Mouse (Mus musculus) midbrain, embryonic 14.5 days (tissue): ENCODE measurements around the gene Ppp1r2. TPM values are rescaled to one million over a fixed set of nuclear protein-coding genes. Genes with fewer than 3 reads are reported as not detected.
"Not testable (repeated sequence)": the region's sequence is repeated elsewhere in the genome, so short reads cannot be mapped to it uniquely, and the experiment has no call there.

ENCODE experiments used
- ATAC-seq: fragments of 200-750 bp; cut with Nextera tagmentation; 2 replicates; pipeline ENCODE4 v1.8.0; 2017; ENCODE audit warnings: moderate number of reproducible peaks, moderate library complexity; ENCODE audit not compliant: low FRiP score, low TSS enrichment
- DNase-seq: peaks from one replicate; pipeline ENCODE4 v3.0.0-alpha.2; 2015
- H3K27ac ChIP-seq: fragments of 300-500 bp; sonication (generic); replicated peaks from 2 replicates; pipeline ENCODE4 v1.5.1; 2014; ENCODE audit warnings: mild to moderate bottlenecking, low read depth, low read length, moderate library complexity
- H3K27me3 ChIP-seq: fragments of 300-500 bp; sonication (generic); 2 replicates; pipeline ENCODE4 v1.6.1; 2014; ENCODE audit warnings: low read length, control low read depth, mixed read lengths; ENCODE audit not compliant: control insufficient read depth, insufficient read depth
- H3K36me3 ChIP-seq: fragments of 300-500 bp; sonication (generic); 2 replicates; pipeline ENCODE4 v1.6.1; 2014; ENCODE audit warnings: low read length, control low read depth; ENCODE audit not compliant: control insufficient read depth, insufficient read depth
- H3K4me1 ChIP-seq: fragments of 300-500 bp; sonication (generic); 2 replicates; pipeline ENCODE4 v1.6.1; 2014; ENCODE audit warnings: mild to moderate bottlenecking, antibody characterized with exemption, low read length, control low read depth; ENCODE audit not compliant: control insufficient read depth, insufficient read depth
- H3K4me2 ChIP-seq: fragments of 300-500 bp; sonication (generic); 2 replicates; pipeline ENCODE4 v1.6.1; 2014; ENCODE audit warnings: mild to moderate bottlenecking, low read length, moderate library complexity
- H3K4me3 ChIP-seq: fragments of 300-500 bp; sonication (generic); replicated peaks from 2 replicates; pipeline ENCODE4 v1.5.1; 2014; ENCODE audit warnings: low read depth, low read length
- H3K9ac ChIP-seq: fragments of 300-500 bp; sonication (generic); replicated peaks from 2 replicates; pipeline ENCODE4 v1.6.1; 2014; ENCODE audit warnings: mild to moderate bottlenecking, low read length, moderate library complexity
- H3K9me3 ChIP-seq: fragments of 300-500 bp; sonication (generic); 2 replicates; pipeline ENCODE4 v1.6.1; 2016; ENCODE audit warnings: low read length, control low read depth, mixed read lengths; ENCODE audit not compliant: control insufficient read depth
- WGBS: fragments of 180-500 bp; shearing (Covaris S2); extraction: QIAGEN DNeasy Blood & Tissue Kit; methylation state at CpG from one replicate; pipeline ENCODE4 v1.1.7; 2014; 5-methylcytosine and 5-hydroxymethylcytosine counted together
- polyA plus RNA-seq: library from polyadenylated mRNA; unstranded; fragments of >200 nt; fragmentation: Nextera tagmentation; extraction: Ambion mirVana; gene quantifications from 2 replicates; pipeline ENCODE4 v1.2.1, GENCODE M21; 2014

The Ppp1r2 gene
- polyA plus RNA-seq = 82.0 and 100 TPM in 2 replicates

DNA sequence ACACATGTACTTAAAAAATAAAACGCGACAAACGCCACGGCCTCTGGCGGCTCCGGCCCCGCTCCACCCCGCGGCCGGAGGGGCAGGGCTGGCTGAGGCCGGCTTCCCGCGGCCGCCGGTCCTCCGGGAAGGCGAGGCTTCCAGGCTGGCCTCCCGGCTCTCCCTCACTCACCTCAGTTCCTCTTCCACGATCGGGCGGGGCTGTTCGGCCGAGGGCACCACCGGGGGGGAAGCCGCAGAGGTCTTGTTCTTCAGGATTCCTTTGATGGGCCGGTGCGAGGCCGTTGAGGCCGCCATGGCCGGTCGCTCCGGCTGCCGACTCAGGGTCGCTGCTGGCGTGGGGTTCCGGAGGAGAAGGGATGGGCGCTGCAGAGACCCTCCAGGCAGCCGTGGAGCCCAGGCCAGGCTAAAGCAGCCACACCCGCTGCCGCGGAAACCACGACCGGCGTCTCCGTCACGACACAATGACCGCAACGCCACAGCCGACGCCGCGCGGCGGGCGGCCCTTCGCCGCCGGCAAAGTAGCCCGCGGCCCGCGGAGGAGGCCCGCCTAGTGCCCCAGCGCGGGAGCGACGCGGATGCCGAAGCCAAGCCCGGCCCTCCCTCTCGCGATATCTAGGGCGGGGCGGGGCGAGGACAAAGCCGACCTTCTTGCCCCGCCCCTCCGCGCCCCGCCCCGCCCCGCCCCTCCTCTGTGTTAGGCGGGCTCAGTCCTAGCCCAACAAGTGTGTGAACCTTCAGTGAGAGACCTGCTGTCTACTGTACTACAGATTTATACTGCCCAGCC, at the start of gene Ppp1r2:
Ppp1r2 (minus strand) TSS at position 604 of the 787 bp plus-strand sequence.
- under 1% methylated on average over 80 of the region's 83 CpGs for WGBS
- Histone ChIP-seq H3K4me2 (peak within 1 kb of the TSS; percentile 82), H3K27me3 (no peaks in the 10 kb centered on the region), H3K27ac (peak within 1 kb of the TSS; percentile 89), H3K9ac (peak within 1 kb of the TSS; percentile 94), H3K36me3 (no peaks in the 10 kb centered on the region), H3K4me3 (peak within 1 kb of the TSS; percentile 80), H3K9me3 (no peaks in the 10 kb centered on the region), H3K4me1 (peaks cover 21% of the 10 kb centered on the region)
- DNase-seq (peak; percentile 96), ATAC-seq (peak; percentile 98)

DNA sequence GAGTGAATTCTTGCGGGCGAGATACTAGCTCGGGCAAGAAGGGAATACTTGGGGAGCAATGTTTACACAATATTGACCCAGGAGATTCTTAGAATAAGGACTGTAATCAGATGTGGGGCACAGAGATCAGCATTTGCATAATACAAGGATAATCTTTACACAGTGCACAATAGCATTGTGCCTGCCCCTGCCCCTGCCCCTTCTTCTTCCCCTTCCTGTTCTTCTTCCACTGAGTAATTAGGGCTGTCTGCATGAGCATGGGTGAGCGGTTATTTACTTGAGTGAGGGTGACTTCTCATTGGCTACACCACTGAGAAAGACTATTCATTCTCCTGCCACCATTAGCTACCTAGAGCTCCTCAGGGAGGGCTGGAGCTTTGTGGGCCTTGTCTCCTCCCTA, 46.4 kb upstream of the Ppp1r2 start:
- H3K36me3 ChIP-seq = no peaks in the 10 kb centered on the region
- H3K4me2 ChIP-seq = no peak overlapping the region
- no peaks in the 10 kb centered on the region for H3K27me3 ChIP-seq
- H3K27ac ChIP-seq = no peak overlapping the region
- WGBS = 53% methylated on average over 4 of the region's 4 CpGs
- H3K4me1 ChIP-seq = no peaks in the 10 kb centered on the region; the same call in 1 of the 2 replicates
- H3K9ac ChIP-seq = no peak overlapping the region
- H3K9me3 ChIP-seq = no peaks in the 10 kb centered on the region
- DNase-seq = no peak
- no peak overlapping the region for H3K4me3 ChIP-seq
- ATAC-seq = no peak

DNA sequence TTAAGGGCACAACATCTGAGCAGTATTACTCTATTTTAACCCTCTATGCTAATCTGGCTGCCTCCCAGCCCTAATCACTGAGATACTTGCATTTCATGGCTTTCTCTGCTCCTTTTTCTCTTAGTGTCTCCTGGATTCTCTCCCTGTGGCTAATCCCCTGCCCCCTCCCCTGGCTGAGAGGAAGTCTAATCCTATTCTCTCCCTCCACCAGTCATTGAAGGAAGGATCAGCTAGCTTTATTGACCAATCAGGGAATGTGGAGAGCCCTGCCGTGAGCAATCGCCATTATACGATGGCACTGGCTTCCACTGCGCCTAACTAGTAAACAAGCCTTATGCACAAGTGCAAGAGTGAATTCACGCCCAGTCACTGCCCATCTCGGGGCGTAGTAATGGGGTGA, 45.9 kb upstream of the Ppp1r2 start:
- Histone ChIP-seq H3K4me3 (no peak overlapping the region), H3K4me2 (0 out of 2 replicates have a peak overlapping the region, but pooled peaks have one; percentile 12), H3K27ac (no peak overlapping the region), H3K9ac (no peak overlapping the region), H3K9me3 (no peaks in the 10 kb centered on the region), H3K27me3 (no peaks in the 10 kb centered on the region), H3K4me1 (no peaks in the 10 kb centered on the region; the same call in 1 of the 2 replicates), H3K36me3 (no peaks in the 10 kb centered on the region)
- 33% methylated on average over 7 of the region's 7 CpGs for WGBS
- DNase-seq (peak; percentile 38), ATAC-seq (no peak)

DNA sequence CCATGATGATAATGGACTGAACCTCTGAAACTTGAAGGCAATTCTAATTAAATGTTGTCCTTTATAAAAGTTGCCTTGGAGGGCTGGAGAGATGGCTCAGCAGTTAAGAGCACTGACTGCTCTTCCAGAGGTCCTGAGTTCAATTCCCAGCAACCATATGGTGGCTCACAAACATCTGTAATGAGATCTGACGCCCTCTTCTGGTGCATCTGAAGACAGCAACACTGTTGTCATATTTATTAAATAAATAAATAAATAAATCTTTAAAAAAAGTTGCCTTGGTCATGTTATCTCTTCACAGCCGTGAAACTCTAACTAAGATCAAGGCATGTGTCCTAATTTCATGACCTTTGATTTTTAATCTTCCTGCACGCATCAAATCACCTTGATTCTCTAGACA, 44.6 kb upstream of the Ppp1r2 start:
- not testable (repeated sequence) for DNase-seq, H3K36me3 ChIP-seq, H3K27me3 ChIP-seq, H3K9ac ChIP-seq, ATAC-seq, H3K9me3 ChIP-seq, H3K4me2 ChIP-seq, H3K4me3 ChIP-seq, H3K27ac ChIP-seq, H3K4me1 ChIP-seq
- WGBS = 75% methylated on average over 3 of the region's 3 CpGs

DNA sequence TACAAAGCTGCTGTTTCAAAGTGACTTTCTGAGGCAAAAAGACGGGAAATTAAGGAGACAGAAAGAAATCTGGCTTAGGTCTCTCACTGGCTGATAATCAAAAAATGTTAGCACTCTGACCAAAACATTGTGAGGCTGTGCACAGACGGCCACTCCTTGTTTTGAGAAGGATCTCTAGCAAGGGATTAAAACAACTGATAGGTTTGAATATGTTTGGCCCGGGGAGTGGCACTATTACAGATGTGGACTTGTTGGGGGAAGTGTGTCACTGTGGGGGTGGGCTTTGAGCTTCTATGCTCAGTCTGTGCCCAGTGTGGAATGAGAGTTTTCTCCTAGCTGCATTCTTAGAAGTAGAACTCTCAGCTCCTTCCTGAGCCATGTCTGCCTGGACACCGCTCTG, 44.2 kb upstream of the Ppp1r2 start:
- ATAC-seq (no peak), DNase-seq (no peak)
- WGBS = 82% methylated on average over 4 of the region's 4 CpGs
- Histone ChIP-seq H3K9me3 (no peaks in the 10 kb centered on the region), H3K9ac (no peak overlapping the region), H3K27me3 (no peaks in the 10 kb centered on the region), H3K36me3 (no peaks in the 10 kb centered on the region), H3K4me2 (no peak overlapping the region), H3K27ac (no peak overlapping the region), H3K4me3 (no peak overlapping the region), H3K4me1 (no peaks in the 10 kb centered on the region; the same call in 1 of the 2 replicates)

DNA sequence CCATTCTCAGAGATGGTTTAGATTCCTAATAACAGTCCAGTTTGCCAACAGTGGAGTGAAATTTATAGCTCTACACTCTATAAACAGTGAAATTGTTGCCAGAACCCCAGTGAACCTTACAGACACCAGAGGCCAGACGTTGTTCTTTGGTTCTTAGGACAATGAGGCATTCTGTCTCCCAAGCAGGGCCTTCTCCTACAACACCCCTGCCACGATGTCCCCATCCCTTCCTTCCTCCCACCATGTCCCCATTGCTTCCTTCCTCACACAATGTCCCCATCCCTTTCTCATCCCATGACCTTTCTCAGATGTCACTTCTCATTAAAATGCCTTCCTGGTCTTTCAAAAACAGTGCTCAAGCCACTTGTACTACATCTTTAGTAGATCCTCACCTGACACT, 43.3 kb upstream of the Ppp1r2 start:
- Histone ChIP-seq H3K4me2 (no peak overlapping the region), H3K9ac (no peak overlapping the region), H3K27ac (no peak overlapping the region), H3K27me3 (no peaks in the 10 kb centered on the region), H3K4me3 (no peak overlapping the region), H3K36me3 (no peaks in the 10 kb centered on the region), H3K9me3 (no peaks in the 10 kb centered on the region), H3K4me1 (no peaks in the 10 kb centered on the region; the same call in 1 of the 2 replicates)
- DNase-seq (no peak), ATAC-seq (no peak)
- 79% methylated on average over 2 of the region's 2 CpGs for WGBS

- not testable (repeated sequence) for H3K4me2 ChIP-seq, H3K27ac ChIP-seq, H3K27me3 ChIP-seq, H3K36me3 ChIP-seq, H3K9me3 ChIP-seq, H3K4me3 ChIP-seq, H3K9ac ChIP-seq, H3K4me1 ChIP-seq, ATAC-seq
- DNase-seq = peak; percentile 17
- 70% methylated on average over 12 of the region's 12 CpGs for WGBS
These were observed 41.4 kb upstream of the Ppp1r2 start for GRCm38 (mm10) chr16:31316246-31317143.

DNA sequence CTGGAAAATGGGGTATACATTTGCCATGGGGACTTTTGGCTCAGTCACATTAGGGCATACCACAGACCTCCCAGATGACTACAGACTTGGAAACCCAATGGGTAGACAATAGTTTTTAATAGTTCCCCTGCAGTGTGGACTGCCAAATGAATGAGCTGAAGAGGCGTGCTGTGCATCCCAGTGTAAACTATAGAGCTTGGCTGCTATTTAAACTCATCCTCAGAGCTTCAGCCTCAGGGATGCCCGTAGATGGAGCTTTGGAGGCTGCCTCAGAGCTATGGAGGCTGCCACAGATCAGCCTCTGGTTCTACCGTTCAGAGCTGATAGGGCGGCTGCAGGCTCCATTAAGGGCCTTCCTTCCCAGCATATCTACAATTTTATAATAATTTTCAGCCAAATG, 40.2 kb upstream of the Ppp1r2 start:
- Histone ChIP-seq H3K4me1 (no peaks in the 10 kb centered on the region), H3K9me3 (no peaks in the 10 kb centered on the region), H3K27ac (no peak overlapping the region), H3K4me2 (no peak overlapping the region), H3K9ac (no peak overlapping the region), H3K36me3 (no peaks in the 10 kb centered on the region), H3K4me3 (no peak overlapping the region), H3K27me3 (no peaks in the 10 kb centered on the region)
- ATAC-seq (no peak), DNase-seq (no peak)
- WGBS = 77% methylated on average over 4 of the region's 4 CpGs
